Mouse (Mus musculus) heart, postnatal 4 days (tissue): ENCODE measurements at regions not wholly inside any gene's neighbourhood (a gene's known extent, or its start where the extent isn't known, plus 50 kb on each side); places are given as distances from the start of the nearest gene placed in this dataset.
"Not testable (repeated sequence)": the region's sequence is repeated elsewhere in the genome, so short reads cannot be mapped to it uniquely, and the experiment has no call there.

ENCODE experiments used
- DNase-seq: peaks from one replicate; pipeline ENCODE4 v3.0.0; 2021

- DNase-seq: no peak
These were observed 67.8 kb downstream of the 4933415F23Rik start for GRCm38 (mm10) chr1:23034271-23034670.

GRCm38 (mm10) chr1:23023536-23023935, 78.5 kb downstream of the 4933415F23Rik start:
- DNase-seq: no peak

GRCm38 (mm10) chr1:23007784-23008490, 94.1 kb downstream of the 4933415F23Rik start:
- no peak for DNase-seq

- no peak for DNase-seq
These were observed 97.2 kb downstream of the 4933415F23Rik start for GRCm38 (mm10) chr1:23004882-23005281.

GRCm38 (mm10) chr1:22996665-22997064, 105.4 kb downstream of the 4933415F23Rik start:
- no peak for DNase-seq

GRCm38 (mm10) chr1:22989521-22990221, 112.4 kb downstream of the 4933415F23Rik start:
- no peak for DNase-seq

GRCm38 (mm10) chr1:22987521-22987920, 114.5 kb downstream of the 4933415F23Rik start:
- DNase-seq: no peak

GRCm38 (mm10) chr1:22984276-22984675, 117.8 kb downstream of the 4933415F23Rik start:
- DNase-seq: not testable (repeated sequence)

GRCm38 (mm10) chr1:22974917-22975316, 127.1 kb downstream of the 4933415F23Rik start:
- DNase-seq: no peak

GRCm38 (mm10) chr1:22943995-22944394, 138.2 kb upstream of the Rims1 start:
- no peak for DNase-seq

- no peak for DNase-seq
These were observed 134.0 kb upstream of the Rims1 start for GRCm38 (mm10) chr1:22939816-22940215.

GRCm38 (mm10) chr1:22931147-22931896, 125.5 kb upstream of the Rims1 start:
- no peak for DNase-seq

- DNase-seq: no peak
These were observed 97.2 kb upstream of the Rims1 start for GRCm38 (mm10) chr1:22902992-22903391.

- DNase-seq: no peak
These were observed 95.3 kb upstream of the Rims1 start for GRCm38 (mm10) chr1:22901018-22901625.

GRCm38 (mm10) chr1:22895099-22895498, 89.3 kb upstream of the Rims1 start:
- DNase-seq: no peak

- DNase-seq: peak; percentile 19
These were observed 57.2 kb upstream of the Rims1 start for GRCm38 (mm10) chr1:22862985-22863384.
